Mouse (Mus musculus) regulatory T cell (primary cell): ENCODE results near the gene Pitpnm2.

ENCODE experiments used
- in situ Hi-C: fragments of 300-600 bp; cut with MboI, MseI; formaldehyde crosslinking; loops from one replicate; pipeline ENCODE4 v1.15.1; 2025; ENCODE audit warnings: high pct_unique_total_duplicates

The Pitpnm2 gene

GRCm38 (mm10) chr5:124249614-124250591, at the start of gene Pitpnm2:
Gene Pitpnm2 (minus strand): TSS chr5:124249760.
- in situ Hi-C loops, result no loop called here

- in situ Hi-C loops, result loop anchor here (5.0 to 10.0 kb wide), 2 partner anchors 132 to 915 kb away; no protein-coding TSS in a partner anchor
Measured at GRCm38 (mm10) chr5:124299307-124299706, 49.7 kb upstream of the Pitpnm2 start.

DNA sequence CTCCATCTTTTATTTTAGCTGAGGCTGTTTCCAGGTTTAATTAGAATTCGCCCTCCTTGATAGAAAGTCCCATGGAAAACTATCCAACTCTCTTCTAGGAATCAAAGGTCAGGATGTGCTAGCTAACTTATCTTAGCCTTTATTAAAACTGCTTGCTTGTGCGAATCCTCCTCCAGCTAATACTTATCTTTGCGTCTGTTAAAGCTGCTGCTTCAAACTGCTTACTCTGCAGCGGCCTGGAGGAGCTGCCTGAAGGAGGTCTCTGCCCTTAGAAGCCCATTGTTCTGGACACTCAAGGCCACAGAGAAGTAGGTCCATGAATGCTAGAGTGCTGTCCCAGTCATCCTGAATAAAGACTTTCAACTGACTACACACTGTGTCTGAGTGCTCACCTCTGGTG, 46.9 kb upstream of the Pitpnm2 start:
- in situ Hi-C loops, result loop anchor here (5.0 to 10.0 kb wide), 2 partner anchors 129 to 918 kb away; no protein-coding TSS in a partner anchor

DNA sequence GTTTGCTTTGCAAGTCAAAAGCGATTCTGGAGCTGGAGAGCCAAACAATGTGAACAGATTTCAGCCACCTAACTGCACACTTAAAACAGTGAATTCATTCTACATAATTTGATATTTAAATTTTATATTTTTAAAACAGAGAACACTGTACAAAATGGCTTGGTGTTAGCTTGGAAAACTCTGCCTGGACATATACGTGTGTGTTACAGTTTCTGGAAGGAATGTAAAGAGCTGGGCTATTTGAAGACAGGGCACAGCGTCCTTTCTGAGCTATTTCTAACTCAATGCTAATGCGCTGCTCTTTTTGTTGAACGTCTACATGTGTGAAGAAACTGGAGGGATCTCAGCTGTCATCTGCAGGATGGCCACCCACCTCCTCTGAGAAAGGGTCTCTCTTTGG, 44.4 kb upstream of the Pitpnm2 start:
- in situ Hi-C loops, result loop anchor here (10.0 kb wide), 1 partner anchor 921 kb away; no protein-coding TSS in a partner anchor

- in situ Hi-C loops, result loop anchor here (10.0 kb wide), 1 partner anchor 925 kb away; no protein-coding TSS in a partner anchor
Measured at GRCm38 (mm10) chr5:124290216-124290615, 40.7 kb upstream of the Pitpnm2 start.

DNA sequence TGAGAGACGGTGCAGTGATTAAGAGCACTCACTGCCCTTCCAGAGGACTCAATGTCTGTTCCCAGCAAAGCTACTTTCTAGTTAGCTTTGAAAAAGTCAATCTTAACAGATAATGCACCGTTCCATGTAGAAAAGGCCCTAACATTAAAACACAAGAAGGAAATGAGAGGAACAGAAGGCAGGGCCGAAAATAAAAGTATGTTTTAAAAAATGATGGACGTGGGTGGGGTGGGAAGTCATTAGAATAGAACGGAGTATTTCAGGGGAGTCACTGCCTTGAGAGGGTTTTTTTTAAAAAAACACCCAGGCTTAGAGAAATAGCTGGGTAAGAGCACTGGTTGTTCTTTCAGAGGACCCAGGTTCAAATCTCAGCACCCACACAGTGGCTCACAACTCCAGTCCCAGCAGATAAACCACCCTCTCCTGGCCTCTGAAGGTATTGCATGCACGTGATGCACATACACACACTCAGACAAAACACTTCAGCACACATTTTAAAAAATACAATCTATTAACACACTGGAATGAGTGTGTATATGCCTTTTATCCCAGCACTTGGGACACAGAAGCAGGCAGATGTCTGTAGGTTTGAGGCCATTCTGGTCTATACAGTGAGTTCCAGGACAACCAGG, 38.2 kb upstream of the Pitpnm2 start:
- in situ Hi-C loops, result no loop called here

GRCm38 (mm10) chr5:124284330-124284729, 34.8 kb upstream of the Pitpnm2 start:
- in situ Hi-C loops, result no loop called here

- in situ Hi-C loops, result no loop called here
Measured at GRCm38 (mm10) chr5:124282854-124283253, 33.3 kb upstream of the Pitpnm2 start.

DNA sequence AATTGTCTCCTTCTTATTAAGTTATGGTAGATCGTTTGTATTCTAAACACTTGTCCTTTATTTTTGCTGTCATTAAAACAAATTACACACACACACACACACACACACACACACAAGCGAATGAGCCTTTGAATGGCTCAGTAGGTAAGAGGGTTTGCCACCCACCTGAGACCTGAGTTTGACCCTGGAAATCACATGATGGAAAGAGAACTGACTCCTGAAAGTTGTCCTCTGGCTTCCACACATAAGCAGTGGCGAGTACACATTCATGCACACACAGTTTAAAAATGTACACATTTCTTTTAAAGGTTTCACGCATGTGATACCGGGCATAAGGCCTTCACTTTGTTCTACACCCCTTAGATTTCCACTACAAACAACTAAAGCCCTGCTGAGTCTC, 20.7 kb upstream of the Pitpnm2 start:
- in situ Hi-C loops, result no loop called here

GRCm38 (mm10) chr5:124269661-124270060, 20.1 kb upstream of the Pitpnm2 start:
- in situ Hi-C loops, result no loop called here

DNA sequence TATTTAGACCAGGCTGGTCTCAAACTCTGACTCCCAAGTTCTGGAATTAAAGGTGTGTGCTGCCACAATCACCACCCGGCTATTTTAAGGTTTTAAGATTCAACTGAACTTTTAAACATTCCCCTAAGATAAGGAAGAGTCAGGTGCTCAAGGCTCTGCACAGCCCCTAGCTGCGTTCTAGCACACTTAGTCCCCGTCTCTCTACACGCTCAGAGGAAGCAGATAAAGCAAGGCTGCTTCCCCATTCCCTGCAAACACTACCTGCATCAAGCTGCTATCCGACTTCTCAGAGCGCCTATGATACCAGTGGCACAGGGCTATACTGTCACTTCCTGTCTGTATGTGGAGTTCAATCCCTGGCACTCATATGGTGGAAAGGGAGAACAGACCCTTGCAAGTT, 18.1 kb upstream of the Pitpnm2 start:
- in situ Hi-C loops, result no loop called here

DNA sequence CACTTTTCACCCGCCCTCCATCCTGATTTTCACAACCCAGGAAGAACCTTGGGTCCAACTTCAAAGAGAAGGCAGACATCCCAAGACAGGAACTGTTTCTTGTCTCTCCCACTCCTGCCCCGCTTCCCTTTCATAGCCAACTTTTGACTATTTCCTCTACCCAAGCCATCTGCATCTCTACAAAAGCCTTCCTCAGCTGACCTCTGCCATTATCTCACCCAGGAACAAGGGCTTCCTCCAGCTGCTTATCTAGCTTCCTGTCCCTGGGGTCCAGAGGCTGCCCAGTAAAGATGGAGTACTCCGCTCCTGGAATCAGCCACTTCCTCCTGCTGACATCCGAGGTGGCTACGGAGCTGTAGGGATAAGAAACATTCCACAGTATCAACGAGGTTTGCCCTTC, 17.3 kb upstream of the Pitpnm2 start:
- in situ Hi-C loops, result no loop called here

GRCm38 (mm10) chr5:124263246-124263645, 13.7 kb upstream of the Pitpnm2 start:
- in situ Hi-C loops, result no loop called here

DNA sequence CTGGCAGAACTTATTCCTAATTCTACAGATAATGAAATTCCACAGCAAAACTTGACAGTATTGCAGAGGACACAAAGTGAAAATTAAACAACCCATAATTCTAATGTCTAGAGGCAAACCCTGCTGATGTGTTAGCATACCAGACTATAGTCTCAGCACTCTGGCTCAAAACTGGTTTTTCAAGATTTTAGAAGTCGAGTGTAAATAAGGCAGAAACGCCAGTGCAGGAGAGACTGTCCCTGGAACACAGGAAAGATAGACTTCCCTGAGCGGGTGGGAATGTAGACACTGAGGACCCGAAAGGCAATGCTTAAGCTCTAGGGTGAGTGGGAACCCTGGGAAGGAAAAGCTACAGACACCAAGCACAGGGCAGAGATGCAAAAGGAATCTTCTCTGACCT, 12.5 kb upstream of the Pitpnm2 start:
- in situ Hi-C loops, result no loop called here

- in situ Hi-C loops, result loop anchor here (5.0 kb wide), 2 partner anchors 43 to 97 kb away; no protein-coding TSS in a partner anchor
Measured at GRCm38 (mm10) chr5:124259133-124259532, 9.6 kb upstream of the Pitpnm2 start.

GRCm38 (mm10) chr5:124258026-124258425, 8.5 kb upstream of the Pitpnm2 start:
- in situ Hi-C loops, result loop anchor here (5.0 kb wide), 2 partner anchors 44 to 96 kb away; no protein-coding TSS in a partner anchor

DNA sequence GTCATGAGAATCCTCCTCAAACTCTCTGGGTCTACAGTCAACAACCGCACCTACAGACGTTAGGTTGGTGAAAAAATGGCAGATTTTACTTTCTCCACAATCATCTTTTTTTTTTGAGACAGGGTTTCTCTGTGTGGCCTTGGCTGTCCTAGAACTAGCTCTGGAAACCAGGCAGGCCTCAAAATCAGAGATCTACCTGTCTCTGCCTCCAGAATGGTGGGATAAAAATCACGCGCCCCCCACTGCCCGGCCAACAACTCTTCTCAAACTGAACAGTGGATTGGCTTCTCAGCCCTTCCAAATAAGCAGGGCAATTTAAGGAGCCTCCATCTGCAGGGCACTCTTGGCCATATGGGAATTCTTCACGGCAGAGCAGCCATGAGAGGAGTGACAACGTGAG, 5.6 kb upstream of the Pitpnm2 start:
- in situ Hi-C loops, result loop anchor here (5.0 kb wide), 2 partner anchors 47 to 93 kb away; no protein-coding TSS in a partner anchor

DNA sequence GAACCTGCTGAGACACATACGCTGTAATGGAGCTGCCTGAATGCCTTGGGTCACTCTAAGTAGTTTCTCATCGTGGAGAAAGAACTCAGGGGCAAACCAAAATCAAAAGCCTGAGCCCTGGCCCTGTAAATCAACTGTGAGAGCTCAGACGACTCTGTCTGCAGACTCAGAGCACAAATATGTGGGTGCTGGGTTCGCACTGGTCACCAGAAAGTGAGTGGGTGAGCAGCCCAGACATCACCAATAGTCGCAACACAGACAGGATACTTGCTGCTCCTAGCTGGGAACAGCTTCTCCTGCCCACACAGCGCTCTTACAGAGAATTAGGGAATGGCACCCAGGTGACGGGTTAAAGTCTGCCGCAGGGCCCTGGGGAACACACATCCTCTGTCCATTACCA, 4.0 kb upstream of the Pitpnm2 start:
- in situ Hi-C loops, result no loop called here

- in situ Hi-C loops, result no loop called here
Measured at GRCm38 (mm10) chr5:124252580-124253320, 3.2 kb upstream of the Pitpnm2 start.

- in situ Hi-C loops, result no loop called here
Measured at GRCm38 (mm10) chr5:124251070-124251469, 1.5 kb upstream of the Pitpnm2 start.

- in situ Hi-C loops, result no loop called here
Measured at GRCm38 (mm10) chr5:124248845-124249613, 531 bp downstream of the Pitpnm2 start.
